Mouse (Mus musculus): ENCODE data around the gene Tmem141. TPM values are rescaled to one million over a fixed set of nuclear protein-coding genes. Genes with fewer than 3 reads are reported as not detected.

Gene Tmem141
- polyA plus RNA-seq, 1 experiment from 2014 or later = 20.7 TPM

DNA sequence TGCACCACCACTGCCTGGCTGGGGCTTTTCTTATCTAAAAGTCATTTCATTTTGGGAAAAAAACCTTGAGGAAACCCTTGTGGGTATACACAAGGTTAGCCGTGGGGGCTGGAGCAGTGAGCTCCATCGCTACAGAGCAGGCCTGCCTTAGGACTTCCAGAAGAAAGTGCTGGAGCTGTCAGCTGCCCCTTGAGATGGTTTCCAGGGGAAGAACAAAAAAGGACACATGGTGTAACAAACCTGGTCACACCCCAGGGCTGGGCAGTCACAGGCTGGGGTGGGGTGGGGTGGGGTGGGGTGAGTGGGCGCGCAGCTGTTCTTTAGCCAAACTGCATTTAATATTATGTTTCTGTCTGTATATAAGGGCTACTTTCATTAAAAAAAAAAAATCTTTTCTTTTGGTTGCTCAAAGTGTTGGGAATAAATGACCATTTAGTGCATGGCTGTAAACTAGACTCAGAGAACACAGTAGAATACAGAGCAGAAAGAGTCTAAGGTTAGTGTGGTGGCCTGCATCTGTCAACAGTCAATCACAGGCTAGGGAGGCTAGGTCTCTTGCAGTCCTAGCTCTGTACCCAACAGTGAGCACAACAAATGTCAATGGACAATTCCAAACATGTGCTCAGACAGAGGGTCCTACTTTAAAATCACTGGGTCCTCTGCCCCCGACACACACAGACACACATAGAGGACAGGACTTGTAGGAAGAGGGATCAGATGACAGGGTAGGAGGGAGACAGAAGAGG lies 24.9 kb downstream of the Tmem141 start:
- no peaks in the 10 kb centered on the region for H3K27me3 ChIP-seq (ENCODE audit: low read depth, poor library complexity, severe bottlenecking)
- 97% methylated on average over 5 of the region's 5 CpGs for WGBS
- H3K4me3 ChIP-seq = no peak overlapping the region
- H3K36me3 ChIP-seq = peaks cover 98% of the 10 kb centered on the region
- DNase-seq (ENCODE audit: low spot score) = no peak
- H3K4me1 ChIP-seq = no peaks in the 10 kb centered on the region
- H3K27ac ChIP-seq = no peak overlapping the region
- H3K9me3 ChIP-seq (replicated peaks) = no peaks in the 10 kb centered on the region

DNA sequence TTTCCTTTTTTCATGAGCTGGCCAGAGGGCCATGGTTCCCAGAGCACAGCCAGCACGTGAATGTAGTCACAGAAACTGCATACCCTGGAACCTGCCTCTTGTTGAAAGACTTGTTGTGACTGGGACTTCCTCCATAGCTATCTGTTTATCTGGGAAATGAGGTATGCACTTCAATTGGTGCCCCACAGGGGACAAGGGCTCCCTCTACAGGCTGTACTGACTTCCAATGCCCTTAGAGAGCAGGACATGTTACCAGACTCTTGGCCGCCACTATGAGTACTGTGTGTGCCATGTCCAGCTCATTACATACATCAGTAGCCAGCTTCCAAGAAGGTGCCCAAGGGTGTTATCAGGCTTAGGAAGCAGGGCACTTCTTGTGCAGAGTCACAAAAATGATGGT lies 29.9 kb downstream of the Tmem141 start:
- peaks cover 98% of the 10 kb centered on the region for H3K36me3 ChIP-seq
- H3K4me3 ChIP-seq = no peak overlapping the region
- H3K9me3 ChIP-seq (replicated peaks) = no peaks in the 10 kb centered on the region
- no peak for DNase-seq (ENCODE audit: low spot score)
- H3K27ac ChIP-seq = no peak overlapping the region
- no peaks in the 10 kb centered on the region for H3K27me3 ChIP-seq (ENCODE audit: low read depth, poor library complexity, severe bottlenecking)
- H3K4me1 ChIP-seq = no peaks in the 10 kb centered on the region
- WGBS = 86% methylated on average over 2 of the region's 2 CpGs

DNA sequence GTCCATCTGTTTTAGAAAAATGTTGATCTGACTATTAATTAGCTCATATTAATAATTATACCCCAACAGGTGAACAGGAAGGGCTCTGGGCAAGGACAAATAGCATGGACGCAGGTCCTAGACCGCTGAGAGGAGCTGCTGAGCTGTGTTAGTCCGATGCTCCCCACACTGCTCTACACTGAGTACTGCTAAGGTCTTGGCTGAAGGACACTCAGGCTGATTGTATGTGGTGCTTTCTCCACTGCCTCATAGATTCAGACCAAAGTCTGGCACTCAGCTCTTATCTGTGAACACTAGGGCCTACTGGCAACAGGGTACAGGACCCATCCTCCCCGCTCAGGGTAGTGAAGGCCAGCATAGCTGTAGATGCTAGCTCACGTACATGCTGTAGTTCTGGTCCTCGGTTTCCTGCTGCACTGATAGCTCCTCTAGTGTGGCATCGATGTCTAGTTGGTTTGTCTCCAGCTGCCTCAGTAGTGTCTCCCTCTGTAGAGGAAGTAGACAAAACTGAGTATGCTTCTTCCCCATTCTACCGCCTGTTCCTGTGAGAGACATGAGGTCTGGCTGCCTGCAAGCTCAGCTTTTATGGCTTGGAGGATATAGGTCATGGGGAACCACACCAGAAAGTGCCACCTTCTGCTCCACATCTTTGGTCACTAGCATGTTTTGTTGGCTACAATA lies 33.4 kb downstream of the Tmem141 start:
- H3K4me3 ChIP-seq = no peak overlapping the region
- no peaks in the 10 kb centered on the region for H3K9me3 ChIP-seq (replicated peaks)
- peaks cover 3% of the 10 kb centered on the region; the same call in 1 of the 2 replicates for H3K4me1 ChIP-seq
- no peak for DNase-seq (ENCODE audit: low spot score)
- H3K27me3 ChIP-seq (ENCODE audit: low read depth, poor library complexity, severe bottlenecking) = no peaks in the 10 kb centered on the region
- peaks cover 99% of the 10 kb centered on the region for H3K36me3 ChIP-seq
- WGBS = 95% methylated on average over 8 of the region's 8 CpGs
- H3K27ac ChIP-seq = no peak overlapping the region

- Histone ChIP-seq H3K27ac (no peak overlapping the region), H3K27me3 (ENCODE audit: low read depth, poor library complexity, severe bottlenecking) (no peaks in the 10 kb centered on the region), H3K36me3 (peaks cover 99% of the 10 kb centered on the region)
These were observed 34.5 kb downstream of the Tmem141 start for GRCm38 (mm10) chr2:25587290-25587689.

GRCm38 (mm10) chr2:25585601-25586000 lies 36.2 kb downstream of the Tmem141 start:
- peaks cover 82% of the 10 kb centered on the region for H3K36me3 ChIP-seq
- H3K4me1 ChIP-seq = peaks cover 30% of the 10 kb centered on the region
- DNase-seq (ENCODE audit: low spot score) = no peak
- H3K27me3 ChIP-seq (ENCODE audit: low read depth, poor library complexity, severe bottlenecking) = peaks cover 10% of the 10 kb centered on the region
- H3K4me3 ChIP-seq = no peak overlapping the region
- H3K9me3 ChIP-seq (replicated peaks) = no peaks in the 10 kb centered on the region
- no peak overlapping the region for H3K27ac ChIP-seq
- 88% methylated on average over 3 of the region's 3 CpGs for WGBS

More at GRCm38 (mm10) chr2:25587290-25587689, 34.5 kb downstream of the Tmem141 start:
- no peaks in the 10 kb centered on the region for H3K9me3 ChIP-seq (replicated peaks)
- peaks cover 14% of the 10 kb centered on the region for H3K4me1 ChIP-seq
- 89% methylated on average over 8 of the region's 8 CpGs for WGBS
- no peak overlapping the region for H3K4me3 ChIP-seq
- DNase-seq (ENCODE audit: low spot score) = no peak

- Histone ChIP-seq H3K27me3 (ENCODE audit: low read depth, poor library complexity, severe bottlenecking) (peaks cover 17% of the 10 kb centered on the region), H3K9me3 (replicated peaks) (no peaks in the 10 kb centered on the region), H3K4me3 (no peak overlapping the region), H3K27ac (no peak overlapping the region), H3K36me3 (peaks cover 74% of the 10 kb centered on the region), H3K4me1 (peaks cover 34% of the 10 kb centered on the region)
- no peak for DNase-seq (ENCODE audit: low spot score)
- 92% methylated on average over 4 of the region's 4 CpGs for whole genome bisulfite sequencing
These were observed 36.9 kb downstream of the Tmem141 start for GRCm38 (mm10) chr2:25584856-25585255.

GRCm38 (mm10) chr2:25584152-25584551 lies 37.7 kb downstream of the Tmem141 start:
- no peak overlapping the region for H3K27ac ChIP-seq
- H3K4me1 ChIP-seq = peaks cover 41% of the 10 kb centered on the region
- H3K9me3 ChIP-seq (replicated peaks) = no peaks in the 10 kb centered on the region
- WGBS = 94% methylated on average over 3 of the region's 3 CpGs
- H3K36me3 ChIP-seq = peaks cover 67% of the 10 kb centered on the region
- peaks cover 24% of the 10 kb centered on the region for H3K27me3 ChIP-seq (ENCODE audit: low read depth, poor library complexity, severe bottlenecking)
- no peak for DNase-seq (ENCODE audit: low spot score)
- no peak overlapping the region for H3K4me3 ChIP-seq

DNA sequence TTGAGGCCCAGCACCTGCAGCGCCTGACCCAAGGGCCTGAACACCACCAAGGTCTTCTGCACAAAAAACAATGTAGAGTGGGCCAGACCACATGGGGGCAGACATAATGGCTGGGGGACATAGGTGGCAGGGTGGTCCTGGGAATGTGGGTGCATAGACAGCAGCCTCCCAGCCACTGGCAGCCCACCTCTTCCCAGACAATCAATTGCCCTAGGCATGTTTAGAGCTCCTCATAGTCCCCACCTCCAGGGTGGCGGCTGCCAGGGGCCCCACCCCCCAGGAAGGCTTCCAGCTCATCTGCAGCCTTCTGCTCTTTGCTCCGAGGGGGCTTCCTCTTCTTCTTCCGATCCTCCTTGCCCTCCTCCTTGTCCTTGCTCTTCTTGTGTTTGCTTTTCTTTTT lies 38.2 kb downstream of the Tmem141 start:
- 72% methylated on average over 4 of the region's 4 CpGs for WGBS
- Histone ChIP-seq H3K27ac (no peak overlapping the region), H3K4me3 (no peak overlapping the region), H3K4me1 (peaks cover 47% of the 10 kb centered on the region), H3K36me3 (peaks cover 62% of the 10 kb centered on the region), H3K9me3 (replicated peaks) (no peaks in the 10 kb centered on the region), H3K27me3 (ENCODE audit: low read depth, poor library complexity, severe bottlenecking) (peaks cover 30% of the 10 kb centered on the region)
- no peak for DNase-seq (ENCODE audit: low spot score)

GRCm38 (mm10) chr2:25583120-25583481 lies 38.7 kb downstream of the Tmem141 start:
- H3K27me3 ChIP-seq (ENCODE audit: low read depth, poor library complexity, severe bottlenecking) = peaks cover 35% of the 10 kb centered on the region
- peaks cover 51% of the 10 kb centered on the region for H3K4me1 ChIP-seq
- no peak overlapping the region for H3K4me3 ChIP-seq
- peaks cover 57% of the 10 kb centered on the region for H3K36me3 ChIP-seq
- no peak overlapping the region for H3K27ac ChIP-seq
- WGBS = 93% methylated on average over 6 of the region's 6 CpGs
- H3K9me3 ChIP-seq (replicated peaks) = no peaks in the 10 kb centered on the region
- DNase-seq (ENCODE audit: low spot score) = no peak

DNA sequence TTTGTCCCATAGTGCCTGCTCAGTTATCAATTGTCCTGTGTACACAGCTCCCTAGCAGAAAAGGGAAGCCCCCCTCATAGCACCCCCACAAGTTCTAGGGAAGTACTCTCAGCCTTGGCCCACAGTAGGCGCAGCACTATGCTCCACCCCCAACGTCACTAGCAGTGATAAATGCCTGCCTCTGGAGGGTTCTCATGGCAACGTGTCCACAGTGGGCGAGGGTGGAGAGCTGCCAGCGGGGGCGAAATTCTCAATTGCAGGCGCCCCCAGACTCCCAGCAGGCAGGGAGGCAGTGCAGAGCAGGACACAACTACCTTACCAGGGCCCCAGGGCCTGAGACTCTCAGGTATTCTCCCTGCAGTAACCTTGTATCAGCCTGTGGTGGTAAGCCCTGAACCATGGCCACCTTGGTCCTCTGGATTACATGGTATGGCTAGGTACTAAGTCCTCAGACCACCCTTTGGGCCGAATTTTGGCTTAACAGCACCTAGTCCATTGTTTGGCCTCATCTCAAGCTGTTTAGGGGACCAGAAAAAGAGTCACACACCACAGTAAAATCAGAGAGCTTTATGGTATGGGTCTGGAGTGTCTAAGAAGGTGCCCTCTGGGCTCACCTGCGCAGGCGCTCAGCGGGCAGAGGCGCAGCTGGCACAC lies 39.2 kb downstream of the Tmem141 start:
- 62% methylated on average over 12 of the region's 12 CpGs for WGBS
- Histone ChIP-seq H3K27ac (no peak overlapping the region), H3K27me3 (ENCODE audit: low read depth, poor library complexity, severe bottlenecking) (peaks cover 40% of the 10 kb centered on the region), H3K36me3 (peaks cover 52% of the 10 kb centered on the region), H3K9me3 (replicated peaks) (no peaks in the 10 kb centered on the region), H3K4me3 (peak overlapping the region; percentile 6; the same call in 1 of the 2 replicates), H3K4me1 (peaks cover 56% of the 10 kb centered on the region)
- peak; percentile 37 for DNase-seq (ENCODE audit: low spot score)

DNA sequence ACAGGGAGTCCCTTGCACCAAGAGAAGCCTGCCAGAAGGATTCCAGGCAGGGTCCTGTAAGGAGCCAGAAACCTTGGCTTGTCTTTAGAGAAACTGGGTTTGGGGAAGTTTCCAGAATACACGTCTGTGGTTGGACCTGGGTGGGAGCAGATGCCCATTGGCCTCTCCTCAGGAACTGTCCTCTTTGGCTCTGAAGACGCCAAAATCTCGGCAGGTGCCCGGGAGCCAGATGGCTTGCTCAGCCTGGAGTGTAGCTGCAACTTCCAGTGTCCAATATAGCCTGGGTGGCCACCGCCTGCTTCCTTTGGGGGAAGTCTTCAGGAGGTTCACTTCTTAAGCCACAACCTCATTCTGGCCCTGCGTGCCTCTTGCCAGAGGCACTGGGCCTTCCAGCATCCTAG lies 39.9 kb downstream of the Tmem141 start:
- peak; percentile 37 for DNase-seq (ENCODE audit: low spot score)
- no peak overlapping the region for H3K27ac ChIP-seq
- H3K4me3 ChIP-seq = peak overlapping the region; percentile 44; the same call in 1 of the 2 replicates
- no peaks in the 10 kb centered on the region for H3K9me3 ChIP-seq (replicated peaks)
- peaks cover 63% of the 10 kb centered on the region for H3K4me1 ChIP-seq
- WGBS = 47% methylated on average over 6 of the region's 6 CpGs
- peaks cover 45% of the 10 kb centered on the region for H3K36me3 ChIP-seq
- H3K27me3 ChIP-seq (ENCODE audit: low read depth, poor library complexity, severe bottlenecking) = peaks cover 47% of the 10 kb centered on the region

DNA sequence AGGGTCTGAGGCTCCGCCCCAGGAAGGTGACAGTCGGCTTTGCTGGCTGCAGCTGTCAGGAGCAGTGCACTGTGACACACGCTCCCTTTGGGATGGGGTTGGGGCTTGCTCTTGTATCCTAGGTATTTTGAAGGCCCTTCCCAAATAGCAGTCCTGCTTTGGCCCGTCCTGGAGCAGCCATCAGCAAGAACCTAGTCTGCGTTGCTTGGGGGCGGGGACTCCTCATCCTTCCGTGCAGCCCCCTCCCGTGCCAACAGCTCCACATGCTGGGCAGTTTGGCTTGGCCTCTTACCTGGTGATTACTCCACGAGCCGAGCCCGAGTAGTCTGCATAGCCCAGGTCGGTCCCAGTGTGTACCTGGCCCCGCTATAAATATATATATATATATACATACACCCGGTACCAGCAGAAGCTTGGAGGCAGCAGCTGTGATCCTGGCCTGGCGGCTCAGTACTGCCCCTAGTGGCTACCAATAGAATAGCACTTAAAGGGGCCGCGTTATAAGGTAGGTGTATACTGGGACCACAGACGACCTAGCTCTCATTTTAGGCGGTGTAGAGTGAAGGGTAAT lies 40.4 kb downstream of the Tmem141 start, which contains the start of gene Ajm1:
TSS of gene Ajm1 (minus strand) at position 464 of the 571 bp plus-strand sequence.
- Histone ChIP-seq H3K9me3 (replicated peaks) (no peaks in the 10 kb centered on the region), H3K4me3 (peak within 1 kb of the TSS; percentile 44), H3K27ac (no peak within 1 kb of the TSS), H3K36me3 (peaks cover 40% of the 10 kb centered on the region), H3K27me3 (ENCODE audit: low read depth, poor library complexity, severe bottlenecking) (peaks cover 52% of the 10 kb centered on the region), H3K4me1 (peaks cover 64% of the 10 kb centered on the region)
- 7% methylated on average over 19 of the region's 19 CpGs for WGBS
- peak; percentile 73 for DNase-seq (ENCODE audit: low spot score)

Measured in limb, embryonic 10.5 days (tissue).